Mouse (Mus musculus): ENCODE measurements around the gene Syn2.
"Not testable (repeated sequence)": the region's sequence is repeated elsewhere in the genome, so short reads cannot be mapped to it uniquely, and the experiment has no call there.

Gene Syn2

GRCm38 (mm10) chr6:115178826-115179225, 44.1 kb downstream of the Syn2 start:
- peak; percentile 22 for DNase-seq

GRCm38 (mm10) chr6:115181094-115181493, 46.4 kb downstream of the Syn2 start:
- no peak for DNase-seq

- DNase-seq = no peak
Measured at GRCm38 (mm10) chr6:115191111-115191510, 56.4 kb downstream of the Syn2 start.

- DNase-seq = no peak
Measured at GRCm38 (mm10) chr6:115200753-115201152, 66.1 kb downstream of the Syn2 start.

GRCm38 (mm10) chr6:115203029-115203428, 68.3 kb downstream of the Syn2 start:
- DNase-seq = no peak

GRCm38 (mm10) chr6:115210187-115210586, 75.5 kb downstream of the Syn2 start:
- no peak for DNase-seq

- DNase-seq = no peak
Measured at GRCm38 (mm10) chr6:115210820-115211219, 76.1 kb downstream of the Syn2 start.

- no peak for DNase-seq
Measured at GRCm38 (mm10) chr6:115212132-115212903, 77.6 kb downstream of the Syn2 start.

GRCm38 (mm10) chr6:115213129-115213528, 78.4 kb downstream of the Syn2 start:
- DNase-seq = no peak

- no peak for DNase-seq
Measured at GRCm38 (mm10) chr6:115221215-115221641, 86.5 kb downstream of the Syn2 start.

- no peak for DNase-seq
Measured at GRCm38 (mm10) chr6:115225519-115225918, 90.8 kb downstream of the Syn2 start.

- DNase-seq = no peak
Measured at GRCm38 (mm10) chr6:115227043-115227442, 92.3 kb downstream of the Syn2 start, which contains the start of gene Gm17482. Gene Gm17482, plus strand, starts transcription at chr6:115227343.

GRCm38 (mm10) chr6:115227529-115227928, 92.8 kb downstream of the Syn2 start:
- DNase-seq = peak; percentile 69

GRCm38 (mm10) chr6:115230557-115230956, 95.9 kb downstream of the Syn2 start:
- no peak for DNase-seq

GRCm38 (mm10) chr6:115231836-115232235, 97.1 kb downstream of the Syn2 start:
- DNase-seq = no peak

GRCm38 (mm10) chr6:115232562-115232961, 97.9 kb downstream of the Syn2 start:
- no peak for DNase-seq

GRCm38 (mm10) chr6:115238031-115239027, 103.6 kb downstream of the Syn2 start:
- DNase-seq = no peak

GRCm38 (mm10) chr6:115239335-115239734, 104.6 kb downstream of the Syn2 start:
- no peak for DNase-seq

- DNase-seq = not testable (repeated sequence)
Measured at GRCm38 (mm10) chr6:115240431-115240830, 105.7 kb downstream of the Syn2 start.

GRCm38 (mm10) chr6:115241131-115241699, 106.5 kb downstream of the Syn2 start:
- no peak for DNase-seq

GRCm38 (mm10) chr6:115241939-115242338, 107.2 kb downstream of the Syn2 start:
- no peak for DNase-seq

- DNase-seq = no peak
Measured at GRCm38 (mm10) chr6:115244222-115244621, 109.5 kb downstream of the Syn2 start.

GRCm38 (mm10) chr6:115245500-115246058, 110.9 kb downstream of the Syn2 start:
- DNase-seq = no peak

Measured in thymus, postnatal 14 days (tissue).